Mouse (Mus musculus) adrenal gland, postnatal 4 days (tissue): ENCODE results near the gene Zfp536. TPM values are rescaled to one million over a fixed set of nuclear protein-coding genes. Genes with fewer than 3 reads are reported as not detected.

Experiments
- DNase-seq, 2 experiments: peaks; one replicate each; pipeline ENCODE4 v3.0.0; 2021 to 2022; ENCODE audit warnings: low spot score in 2 of 2, mixed read lengths in 2 of 2
- total RNA-seq, 2 experiments: library from RNA; stranded (reverse); gene quantifications; 2 replicates each; pipeline ENCODE4 v1.2.3; 2021

Zfp536 gene
- total RNA-seq, 2 experiments from 2014 or later = 10.3 TPM

- DNase-seq = no peak
These were observed 296.1 kb downstream of the Zfp536 start for GRCm38 (mm10) chr7:37477309-37477708.

- DNase-seq = no peak
These were observed 298.0 kb downstream of the Zfp536 start for GRCm38 (mm10) chr7:37475485-37475884.

GRCm38 (mm10) chr7:37474284-37474683 lies 299.2 kb downstream of the Zfp536 start:
- no peak for DNase-seq

GRCm38 (mm10) chr7:37473311-37474084 lies 299.9 kb downstream of the Zfp536 start:
- no peak for DNase-seq

- DNase-seq = no peak
These were observed 301.7 kb downstream of the Zfp536 start for GRCm38 (mm10) chr7:37471726-37472125.

- no peak for DNase-seq
These were observed 306.8 kb downstream of the Zfp536 start for GRCm38 (mm10) chr7:37466477-37467243.

GRCm38 (mm10) chr7:37464186-37464721 lies 309.2 kb downstream of the Zfp536 start:
- no peak for DNase-seq

GRCm38 (mm10) chr7:37447523-37447922 lies 325.9 kb downstream of the Zfp536 start:
- no peak for DNase-seq

- no peak for DNase-seq
These were observed 333.5 kb downstream of the Zfp536 start for GRCm38 (mm10) chr7:37439912-37440311.

- DNase-seq = no peak
These were observed 334.2 kb downstream of the Zfp536 start for GRCm38 (mm10) chr7:37439117-37439844.

GRCm38 (mm10) chr7:37437887-37438286 lies 335.6 kb downstream of the Zfp536 start:
- DNase-seq = no peak

GRCm38 (mm10) chr7:37433156-37433555 lies 340.3 kb downstream of the Zfp536 start:
- DNase-seq = no peak

- no peak for DNase-seq
These were observed 342.0 kb downstream of the Zfp536 start for GRCm38 (mm10) chr7:37431471-37431870.

- DNase-seq = no peak
These were observed 347.4 kb downstream of the Zfp536 start for GRCm38 (mm10) chr7:37426061-37426460.

GRCm38 (mm10) chr7:37422966-37423365 lies 350.5 kb downstream of the Zfp536 start:
- no peak for DNase-seq

Other genes with a start within 250 kb of the Zfp536 start
- 10 to 100 TPM; 63.4 to 75.1 TPM for gene Uri1, start 249.9 kb upstream of the Zfp536 start, total RNA-seq